Mouse (Mus musculus): ENCODE data around the gene Megf11. TPM values are rescaled to one million over a fixed set of nuclear protein-coding genes. Genes with fewer than 3 reads are reported as not detected.

The Megf11 gene
- not detected in 4 replicates for total RNA-seq (2023)

GRCm38 (mm10) chr9:64385511-64386465 lies at the start of gene Megf11:
Gene Megf11, plus strand, starts transcription at chr9:64385626.

DNA sequence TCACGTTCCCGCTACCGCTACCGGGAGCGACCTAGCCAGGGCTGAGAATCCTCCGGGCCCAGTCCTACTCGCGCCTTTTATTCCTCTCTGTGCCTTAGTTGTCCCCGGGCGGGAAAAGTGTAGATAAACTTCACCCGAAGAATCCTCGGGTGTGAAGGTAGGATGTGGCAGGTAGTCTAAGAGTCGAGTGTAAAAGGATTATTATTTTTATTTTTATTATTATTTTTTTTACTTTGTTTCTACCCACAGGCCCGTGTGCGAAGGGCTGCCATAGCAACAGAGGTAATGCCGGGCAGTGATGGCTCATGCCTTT lies 44.2 kb upstream of the Megf11 start, which contains the start of gene Dis3l:
Dis3l (minus strand) TSS at position 35 of the 313 bp plus-strand sequence.

DNA sequence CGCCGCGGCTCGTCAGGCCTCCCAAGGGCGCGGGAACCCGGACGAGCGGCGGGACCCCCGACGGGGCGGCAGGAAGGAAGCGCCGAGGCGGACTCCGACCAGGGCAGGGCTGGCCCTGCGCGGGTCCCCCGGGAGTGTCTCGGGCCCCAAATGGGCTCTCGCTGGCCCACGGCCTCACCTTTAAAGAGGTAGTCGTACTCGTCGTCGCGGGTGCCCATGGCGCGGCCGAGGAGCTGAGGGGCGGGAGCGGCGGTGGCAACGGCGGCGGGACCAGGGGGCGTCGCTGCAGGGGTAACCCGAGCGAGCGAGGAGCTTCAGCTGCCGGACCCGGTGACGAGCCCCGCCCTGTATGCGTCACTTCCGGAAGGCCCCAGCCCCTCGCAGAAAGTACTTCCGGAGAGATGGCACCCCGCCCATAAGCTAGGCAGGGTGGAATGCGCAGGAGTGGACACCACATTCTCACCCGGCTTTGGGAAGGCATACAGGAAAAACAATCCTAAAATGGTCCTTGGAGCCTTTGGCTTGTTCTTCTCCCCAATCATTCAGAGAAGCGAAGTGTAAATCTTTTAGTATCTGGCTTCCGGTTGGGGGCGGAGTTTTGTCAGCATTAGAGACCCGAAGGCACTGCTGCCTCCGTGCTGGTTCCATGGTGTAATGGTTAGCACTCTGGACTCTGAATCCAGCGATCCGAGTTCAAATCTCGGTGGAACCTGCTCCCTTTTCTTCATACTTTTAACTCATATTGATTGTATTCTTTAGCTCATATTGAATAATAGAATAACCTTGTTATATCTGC lies 352.2 kb downstream of the Megf11 start, which contains the start of gene Rab11a:
Rab11a (minus strand) TSS at position 353 of the 796 bp plus-strand sequence.

Other genes with a start within 250 kb of the Megf11 start
- 3.9 to 7.5 TPM (median 5.3 TPM) in 4 replicates for gene Zwilch, start 212.5 kb upstream of the Megf11 start, total RNA-seq (2023)
- 1,803 to 1,818 TPM (median 1,809 TPM) in 4 replicates for gene Rpl4, start 212.3 kb upstream of the Megf11 start, total RNA-seq (2023)
- 19.4 to 22.4 TPM (median 20.7 TPM) in 4 replicates for gene Snapc5, start 206.4 kb upstream of the Megf11 start, total RNA-seq (2023)
- 2.0 to 3.7 TPM (median 2.4 TPM) in 4 replicates for gene Uchl4, start 150.4 kb upstream of the Megf11 start, total RNA-seq (2023)
- 142 to 150 TPM (median 148 TPM) in 4 replicates for gene Map2k1, start 132.0 kb upstream of the Megf11 start, total RNA-seq (2023)
- 25.6 to 28.5 TPM (median 27.9 TPM) in 4 replicates for gene Tipin, start 104.0 kb upstream of the Megf11 start, total RNA-seq (2023)
- 22.3 to 23.7 TPM (median 23.4 TPM) in 4 replicates for gene Dis3l, start 44.3 kb upstream of the Megf11 start, total RNA-seq (2023)

Data from B cell, adult 62 days (primary cell).